Mouse (Mus musculus) brown adipose tissue, adult 24 weeks (tissue): ENCODE data around the gene Kpna2. TPM values are rescaled to one million over a fixed set of nuclear protein-coding genes. Genes with fewer than 3 reads are reported as not detected.
A peak's percentile ranks its signal among the peaks of the same experiment; 100 is the strongest.
"Not testable (repeated sequence)": the region's sequence is repeated elsewhere in the genome, so short reads cannot be mapped to it uniquely, and the experiment has no call there.

Experiments
- H3K27ac ChIP-seq: fragments of 200-500 bp; replicated peaks from 2 replicates; pipeline ENCODE4 v1.5.1; 2012; ENCODE audit warnings: low read depth, mild to moderate bottlenecking, low read length
- H3K4me1 ChIP-seq: fragments of 200-500 bp; 2 replicates; pipeline ENCODE4 v1.6.1; 2012; ENCODE audit warnings: low read length, mixed read lengths; ENCODE audit not compliant: control insufficient read depth, insufficient read depth, insufficient read length
- H3K4me3 ChIP-seq: fragments of 200-500 bp; 2 replicates; pipeline ENCODE4 v1.5.1; 2012; ENCODE audit warnings: low read depth, mild to moderate bottlenecking, low read length, moderate library complexity; ENCODE audit not compliant: insufficient read depth
- polyA plus RNA-seq: library from polyadenylated mRNA; stranded (reverse); fragments of >200 nt; gene quantifications from 2 replicates; pipeline ENCODE4 v1.2.4, GENCODE M21; 2012; ENCODE audit not compliant: missing spikeins, insufficient read depth, insufficient read length

Kpna2 gene
- polyA plus RNA-seq, 1 experiment, result 11.1 TPM

GRCm38 (mm10) chr11:107011669-107012323 lies 12.5 kb upstream of the Kpna2 start:
- Histone ChIP-seq H3K4me1 (peaks cover 6% of the 10 kb centered on the region), H3K27ac (peak overlapping the region; percentile 97), H3K4me3 (peak overlapping the region; percentile 90)

DNA sequence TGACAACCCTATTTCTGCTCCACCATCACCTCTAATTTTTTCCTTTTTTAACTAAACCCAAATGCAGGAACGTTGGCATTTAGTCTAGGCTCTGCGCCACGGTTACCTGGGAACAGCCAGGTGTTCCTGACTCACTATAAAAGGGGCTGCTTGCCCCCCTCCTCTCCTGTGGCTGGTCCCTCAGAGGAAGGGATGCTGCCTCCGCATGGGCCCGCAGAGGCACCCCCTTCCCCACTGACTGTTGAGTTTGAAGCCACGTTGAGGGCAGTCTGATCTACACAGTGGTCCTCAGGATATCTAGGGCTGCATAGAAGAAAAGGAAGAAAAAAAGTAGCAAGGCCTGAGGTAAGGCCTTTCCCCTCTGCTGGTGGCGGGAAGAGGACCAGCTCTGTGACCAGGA lies 11.8 kb upstream of the Kpna2 start:
- peaks cover 6% of the 10 kb centered on the region for H3K4me1 ChIP-seq
- H3K4me3 ChIP-seq, result no peak overlapping the region
- no peak overlapping the region for H3K27ac ChIP-seq

- Histone ChIP-seq H3K4me1 (peaks cover 6% of the 10 kb centered on the region), H3K27ac (no peak overlapping the region), H3K4me3 (no peak overlapping the region)
Observed at GRCm38 (mm10) chr11:107010447-107010846, 11.1 kb upstream of the Kpna2 start.

DNA sequence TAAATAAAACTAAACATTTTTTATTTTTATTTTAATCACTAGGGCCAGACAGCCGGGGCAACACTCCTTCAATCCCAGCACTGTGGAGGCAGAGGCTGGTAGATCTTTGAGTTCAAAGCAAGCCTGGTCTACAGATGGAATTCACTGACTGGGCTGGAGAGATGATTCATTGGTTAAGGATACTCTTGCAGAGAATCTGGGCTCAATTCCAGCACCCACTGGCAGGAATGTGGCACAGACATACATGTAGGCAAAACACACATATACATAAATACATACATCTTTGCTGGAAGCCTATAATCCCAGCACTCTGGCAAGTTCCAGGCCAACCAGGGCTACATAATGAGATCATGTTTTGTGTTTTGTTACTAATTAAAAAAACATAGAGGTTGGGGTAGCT lies 6.2 kb upstream of the Kpna2 start:
- no peak overlapping the region for H3K4me3 ChIP-seq
- no peaks in the 10 kb centered on the region for H3K4me1 ChIP-seq

GRCm38 (mm10) chr11:107001760-107002675 lies 2.7 kb upstream of the Kpna2 start:
- H3K27ac ChIP-seq, result no peak overlapping the region
- H3K4me1 ChIP-seq, result no peaks in the 10 kb centered on the region
- no peak overlapping the region for H3K4me3 ChIP-seq

More for the DNA sequence above, 6.2 kb upstream of the Kpna2 start:
- H3K27ac ChIP-seq, result no peak overlapping the region

GRCm38 (mm10) chr11:106999949-107000513 lies 690 bp upstream of the Kpna2 start:
- Histone ChIP-seq H3K27ac (no peak overlapping the region), H3K4me3 (peak overlapping the region; percentile 58), H3K4me1 (no peaks in the 10 kb centered on the region)

- H3K4me1 ChIP-seq, result no peaks in the 10 kb centered on the region
- peak overlapping the region; percentile 65 for H3K27ac ChIP-seq
- peak overlapping the region; percentile 89 for H3K4me3 ChIP-seq
Observed at GRCm38 (mm10) chr11:106998651-106999150, 640 bp downstream of the Kpna2 start.

DNA sequence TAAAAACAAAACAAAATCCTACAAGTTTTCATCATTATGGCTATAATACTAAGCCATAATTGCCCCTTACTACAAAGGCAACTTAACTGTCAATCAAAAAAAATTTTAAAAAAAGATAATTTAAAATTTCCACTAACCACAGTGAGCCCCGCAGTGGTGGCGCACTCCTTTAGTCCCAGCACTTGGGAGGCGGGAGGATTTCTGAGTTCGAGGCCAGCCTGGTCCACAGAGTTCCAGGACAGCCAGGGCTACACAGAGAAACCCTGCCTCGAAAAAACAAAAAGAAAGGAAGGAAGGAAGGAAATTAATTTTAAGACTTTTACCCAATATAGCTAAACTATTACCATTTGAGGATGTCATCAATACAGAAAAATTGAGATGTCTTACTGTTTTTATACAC lies 1.4 kb downstream of the Kpna2 start:
- Histone ChIP-seq H3K4me3 (peak overlapping the region; percentile 89; the same call in 1 of the 2 replicates), H3K27ac (no peak overlapping the region), H3K4me1 (no peaks in the 10 kb centered on the region)

DNA sequence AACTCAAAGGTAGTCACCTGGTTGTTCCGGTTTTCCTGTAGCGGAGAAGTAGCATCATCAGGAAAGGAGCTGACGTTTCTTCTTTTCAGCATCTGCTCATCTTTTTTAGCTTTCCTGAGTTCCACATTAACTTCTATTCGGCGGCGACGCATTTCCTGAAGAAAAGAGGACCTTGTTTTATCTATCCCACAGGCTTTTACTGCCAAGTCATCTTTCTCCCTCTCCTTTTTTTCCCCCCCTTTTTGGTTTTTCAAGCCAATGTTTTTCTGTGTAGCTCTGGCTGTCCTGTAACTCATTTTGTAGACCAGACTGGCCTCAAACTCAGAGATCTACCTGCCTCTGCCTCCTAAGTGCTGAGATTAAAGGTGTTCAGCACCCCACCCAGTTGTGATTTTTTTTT lies 2.8 kb downstream of the Kpna2 start:
- not testable (repeated sequence) for H3K4me3 ChIP-seq, H3K27ac ChIP-seq

DNA sequence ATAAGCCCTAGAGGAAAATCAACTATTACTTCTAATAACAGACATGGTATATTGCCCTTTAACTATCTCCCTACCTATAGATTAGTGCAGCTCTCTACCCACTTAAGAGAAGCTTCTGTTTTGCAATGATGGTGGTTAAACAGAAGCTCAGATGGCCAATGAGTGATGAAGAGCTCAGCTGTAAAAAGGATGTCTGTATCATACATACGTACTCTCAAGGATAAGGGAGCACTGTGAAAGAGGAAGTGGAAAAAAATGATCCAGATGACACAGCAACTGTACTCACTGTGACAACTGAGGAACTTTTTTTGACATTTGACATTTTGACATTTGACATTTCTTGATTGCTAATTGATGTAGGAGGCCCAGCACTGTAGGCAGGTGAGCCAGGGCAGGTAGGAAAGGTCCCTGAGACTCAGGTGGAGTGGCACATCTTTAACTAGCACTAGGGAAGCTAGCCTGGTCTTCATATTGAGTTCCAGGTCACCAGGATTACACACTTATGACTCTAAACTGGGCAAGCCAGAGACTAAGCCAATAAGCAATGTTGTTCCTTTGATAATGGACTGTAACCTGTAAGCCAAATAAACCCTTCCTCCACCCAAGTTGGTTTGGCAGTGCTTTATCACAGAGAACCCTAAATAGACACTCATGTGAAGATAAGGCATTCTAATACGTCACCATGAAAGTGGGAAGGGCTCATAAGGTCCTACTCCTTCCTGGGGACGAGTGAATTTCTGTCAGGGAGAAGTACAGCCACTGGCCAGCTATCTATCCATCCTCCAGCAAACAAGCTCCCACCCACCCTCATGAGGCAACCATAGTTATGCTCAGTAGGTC lies 4.9 kb downstream of the Kpna2 start:
- no peak overlapping the region for H3K27ac ChIP-seq
- no peak overlapping the region for H3K4me3 ChIP-seq
- H3K4me1 ChIP-seq, result no peaks in the 10 kb centered on the region

More for the DNA sequence above, 2.8 kb downstream of the Kpna2 start:
- not testable (repeated sequence) for H3K4me1 ChIP-seq

- no peak overlapping the region for H3K4me3 ChIP-seq
- H3K4me1 ChIP-seq, result no peaks in the 10 kb centered on the region; the same call in 1 of the 2 replicates
- H3K27ac ChIP-seq, result no peak overlapping the region
Observed at GRCm38 (mm10) chr11:106987384-106987783, 12.0 kb downstream of the Kpna2 start.

GRCm38 (mm10) chr11:106985979-106986604 lies 13.2 kb downstream of the Kpna2 start:
- H3K27ac ChIP-seq, H3K4me3 ChIP-seq, H3K4me1 ChIP-seq: not testable (repeated sequence)

- Histone ChIP-seq H3K27ac (peak overlapping the region; percentile 70), H3K4me3 (no peak overlapping the region), H3K4me1 (peaks cover 3% of the 10 kb centered on the region; the same call in 1 of the 2 replicates)
Observed at GRCm38 (mm10) chr11:106982351-106982750, 17.0 kb downstream of the Kpna2 start.

DNA sequence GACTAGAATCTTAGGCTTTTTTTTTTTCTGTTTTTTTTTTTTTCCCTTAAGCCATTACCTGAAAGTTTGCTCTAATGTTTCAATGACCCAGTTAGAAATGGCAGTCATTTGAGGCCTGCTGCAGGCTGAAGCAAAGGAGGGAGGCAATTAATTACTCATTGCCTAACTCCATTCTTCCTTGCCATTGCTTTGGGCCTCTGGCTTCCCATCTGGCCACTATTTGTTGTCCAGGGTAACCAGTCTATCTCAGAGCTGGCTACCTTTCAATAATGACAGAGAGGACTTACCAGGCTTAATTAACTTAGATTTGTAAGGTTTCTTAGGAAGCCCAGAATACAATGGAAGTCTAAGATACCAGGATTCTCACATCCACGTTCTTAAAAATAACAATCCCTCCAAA lies 17.6 kb downstream of the Kpna2 start:
- Histone ChIP-seq H3K4me3 (no peak overlapping the region), H3K27ac (peak overlapping the region; percentile 70)

More for the DNA sequence above, 17.6 kb downstream of the Kpna2 start:
- peaks cover 3% of the 10 kb centered on the region; the same call in 1 of the 2 replicates for H3K4me1 ChIP-seq
